Mouse (Mus musculus) ovary, postnatal 10 days (tissue): Measurements from ENCODE around the gene Gm17545.
"Not testable (repeated sequence)": the region's sequence is repeated elsewhere in the genome, so short reads cannot be mapped to it uniquely, and the experiment has no call there.

Source experiments
- DNase-seq: peaks from one replicate; pipeline ENCODE4 v3.0.0; 2022; ENCODE audit warnings: low spot score

The Gm17545 gene

DNA sequence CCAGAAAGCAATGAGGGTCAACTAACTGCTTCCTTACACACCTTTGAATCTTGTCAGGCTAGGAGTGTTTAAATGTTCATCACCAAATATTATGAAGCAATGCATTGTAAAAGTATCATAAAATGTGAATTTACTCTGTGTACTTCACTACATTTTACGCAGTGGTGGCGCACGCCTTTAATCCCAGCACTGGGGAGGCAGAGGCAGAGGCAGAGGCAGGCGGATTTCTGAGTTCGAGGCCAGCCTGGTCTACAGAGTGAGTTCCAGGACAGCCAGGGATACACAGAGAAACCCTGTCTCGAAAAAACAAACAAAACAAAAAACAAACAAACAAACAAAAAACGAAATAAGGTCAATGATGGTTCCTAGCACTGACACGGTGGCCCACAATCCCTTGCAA lies at the start of gene Gm17545:
TSS of gene Gm17545 (plus strand) at position 301 of the 400 bp plus-strand sequence.
- not testable (repeated sequence) for DNase-seq

- no peak for DNase-seq
Measured at GRCm38 (mm10) chr9:22405414-22405813, 48.7 kb upstream of the Gm17545 start.

- DNase-seq, result not testable (repeated sequence)
Measured at GRCm38 (mm10) chr9:22407633-22408032, 46.5 kb upstream of the Gm17545 start.

GRCm38 (mm10) chr9:22408344-22408743 lies 45.7 kb upstream of the Gm17545 start:
- DNase-seq, result not testable (repeated sequence)

DNA sequence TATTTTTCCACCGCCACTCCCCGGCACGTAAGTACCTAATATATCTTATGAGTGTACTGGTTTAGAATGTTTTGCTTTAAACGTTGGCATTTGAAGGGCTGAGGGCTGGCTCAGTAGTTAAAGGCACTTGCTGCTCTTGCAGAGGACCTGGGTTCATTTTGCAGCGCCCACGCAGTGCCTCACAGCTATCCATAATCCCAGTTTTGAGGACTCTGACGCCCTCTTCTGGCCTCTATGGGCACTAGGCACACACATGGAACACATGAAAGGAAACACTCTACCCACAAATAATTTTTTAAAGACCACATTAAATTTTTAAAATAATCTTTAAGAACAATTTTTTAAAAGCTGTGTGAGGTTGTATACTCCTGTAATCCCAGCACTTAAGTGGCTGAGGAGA lies 44.6 kb upstream of the Gm17545 start:
- DNase-seq, result no peak

DNA sequence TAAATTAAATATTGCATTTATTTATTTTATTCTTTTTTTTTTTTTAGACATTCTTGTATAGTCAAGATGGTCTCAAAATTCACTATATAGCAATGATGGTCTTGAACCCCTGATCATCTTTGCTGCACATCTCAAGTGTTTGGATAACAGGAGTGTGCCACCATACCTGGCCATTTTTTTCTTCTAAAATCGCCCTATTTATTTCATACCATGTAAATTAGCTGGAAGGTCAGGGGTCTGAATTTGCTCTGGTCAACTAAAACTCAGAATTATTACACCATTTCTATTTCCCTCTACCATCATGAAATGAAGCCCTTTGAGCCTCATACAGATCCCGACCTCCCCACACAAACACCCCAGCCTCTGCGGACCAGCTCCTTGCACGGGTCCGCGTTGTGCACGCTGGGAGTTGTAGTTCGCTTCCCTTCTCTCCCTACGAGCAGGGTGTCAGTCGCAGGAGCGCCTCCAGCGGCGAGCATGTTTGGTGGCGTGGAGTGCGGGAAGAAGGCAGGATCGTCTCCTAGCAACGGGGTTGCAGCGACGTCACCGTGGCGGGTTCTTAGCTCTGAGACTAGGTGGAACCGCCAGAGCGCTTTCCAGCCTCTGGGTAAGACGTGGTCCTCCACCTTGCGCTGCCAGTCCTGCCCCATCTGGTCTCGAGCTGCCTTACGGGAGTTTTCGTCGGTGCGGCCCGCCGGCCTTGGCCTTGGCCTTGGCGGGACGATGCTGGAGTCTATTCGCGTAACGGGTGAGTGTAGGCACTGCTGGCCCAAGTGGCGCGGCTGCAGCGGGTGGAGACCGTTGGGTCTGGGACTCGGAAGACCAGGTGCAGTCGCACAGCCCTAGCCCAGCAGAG lies 42.9 kb upstream of the Gm17545 start, which contains the start of gene 9530077C05Rik:
TSS of gene 9530077C05Rik (plus strand) at position 512 of the 856 bp plus-strand sequence.
- peak; percentile 81 for DNase-seq

DNA sequence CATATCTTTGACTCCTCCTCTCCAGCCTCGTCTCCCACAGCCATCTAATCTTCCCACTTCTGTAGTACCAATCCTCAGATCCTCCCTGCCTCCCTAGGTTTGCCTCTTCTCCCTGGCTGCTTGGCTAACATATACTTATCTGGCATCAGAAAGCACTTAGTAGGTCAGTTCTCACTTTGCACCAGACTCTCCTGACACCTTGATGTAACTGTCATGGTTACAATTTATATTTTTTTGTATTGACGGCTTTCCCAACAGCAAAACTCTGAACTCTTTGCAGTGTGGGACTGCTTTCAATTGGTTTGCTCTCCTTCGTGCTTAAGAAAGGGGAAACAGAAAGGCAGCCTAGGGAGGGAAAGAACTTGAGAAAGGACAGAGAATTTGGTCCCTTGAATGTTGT lies 37.9 kb upstream of the Gm17545 start:
- DNase-seq, result no peak

DNA sequence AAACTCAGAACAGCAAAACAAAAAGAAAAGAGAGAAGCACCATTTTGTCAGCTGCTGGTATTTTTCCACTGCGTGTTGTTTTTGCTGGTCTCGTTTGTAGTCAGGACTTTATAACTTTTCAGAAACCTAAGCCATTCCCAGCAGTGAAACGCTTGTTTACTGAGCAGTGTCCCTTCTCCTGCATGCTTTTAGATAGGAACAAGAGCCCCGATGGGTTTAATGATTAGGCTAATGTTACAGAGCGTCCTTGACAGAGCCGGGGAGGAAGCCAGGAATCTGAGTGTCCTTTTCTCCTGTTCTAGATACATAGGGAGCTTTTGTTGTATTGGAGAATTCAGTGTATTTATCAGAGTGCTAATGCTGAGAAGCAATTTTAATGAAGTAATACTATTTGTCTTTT lies 36.5 kb upstream of the Gm17545 start:
- DNase-seq, result no peak

GRCm38 (mm10) chr9:22419877-22420276 lies 34.2 kb upstream of the Gm17545 start:
- no peak for DNase-seq

GRCm38 (mm10) chr9:22420491-22420890 lies 33.6 kb upstream of the Gm17545 start:
- no peak for DNase-seq

- no peak for DNase-seq
Measured at GRCm38 (mm10) chr9:22422559-22422958, 31.5 kb upstream of the Gm17545 start.

GRCm38 (mm10) chr9:22423507-22423906 lies 30.6 kb upstream of the Gm17545 start:
- no peak for DNase-seq

DNA sequence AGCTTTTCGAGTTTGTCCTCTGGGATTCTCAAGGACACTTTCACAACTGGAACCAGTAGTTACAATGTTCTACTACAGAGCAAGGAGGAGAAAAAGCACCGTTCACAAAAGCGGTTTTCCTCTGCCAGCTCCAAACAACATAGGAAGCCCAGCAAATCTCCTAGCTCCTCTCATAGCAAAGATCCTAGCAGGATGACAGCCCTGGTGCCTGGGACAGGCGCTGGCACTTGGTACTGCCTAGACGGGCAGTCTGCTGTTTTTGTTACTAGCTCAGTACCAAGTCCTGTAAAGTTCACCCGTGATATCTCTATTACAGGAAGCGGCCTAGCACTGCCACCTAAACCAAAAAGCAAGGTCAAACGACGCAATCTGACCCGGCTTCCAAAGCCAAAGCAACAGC lies 29.9 kb upstream of the Gm17545 start:
- no peak for DNase-seq

DNA sequence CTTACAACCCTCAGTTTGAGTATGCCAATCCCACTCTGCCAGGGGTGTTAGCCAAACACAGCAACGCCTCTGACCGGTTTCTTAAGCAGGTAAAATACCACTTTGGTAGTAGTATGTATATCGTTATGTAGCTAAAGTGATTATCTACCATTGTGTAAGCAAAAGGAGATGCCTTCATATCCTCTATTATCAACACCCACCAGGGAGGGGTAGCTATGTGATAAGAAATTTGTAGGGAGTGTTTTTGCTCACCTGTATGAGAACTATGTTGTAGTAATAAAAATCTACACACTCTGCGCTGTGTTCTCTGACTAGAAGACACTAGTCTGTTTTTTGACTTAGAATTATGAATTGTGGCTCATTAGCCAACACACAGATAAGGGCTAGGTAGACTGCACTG lies 29.4 kb upstream of the Gm17545 start:
- DNase-seq, result no peak

DNA sequence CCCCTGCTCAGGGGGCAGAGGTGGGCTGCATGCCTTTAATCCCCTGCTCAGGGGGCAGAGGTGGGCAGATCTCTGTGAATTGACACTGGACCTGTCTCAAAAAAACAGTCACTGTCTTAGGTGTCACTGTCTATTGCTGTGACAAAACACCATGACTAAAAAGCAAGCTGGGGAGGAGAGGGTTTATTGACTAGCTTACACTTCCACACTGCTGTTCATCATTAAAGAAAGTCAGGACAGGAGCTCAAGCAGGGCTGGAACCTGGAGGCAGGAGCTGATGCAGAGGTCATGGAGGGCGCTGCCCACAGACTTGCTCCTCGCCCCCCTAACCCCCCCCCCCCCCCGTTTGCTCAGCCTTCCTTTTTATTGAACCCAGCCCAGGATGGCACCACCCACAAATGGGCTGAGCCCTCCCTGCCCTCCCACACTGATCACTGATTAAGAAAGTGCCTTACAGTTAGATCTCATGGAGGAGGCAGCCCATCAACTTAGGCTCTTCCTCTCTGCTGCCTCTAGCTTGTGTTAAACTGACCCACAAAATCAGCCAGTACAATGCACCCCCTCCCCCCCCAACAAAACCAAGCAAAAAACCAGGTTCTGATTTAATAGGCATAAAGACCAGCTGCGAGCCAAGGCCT lies 25.9 kb upstream of the Gm17545 start:
- no peak for DNase-seq

- DNase-seq, result no peak
Measured at GRCm38 (mm10) chr9:22428666-22429410, 25.3 kb upstream of the Gm17545 start.

DNA sequence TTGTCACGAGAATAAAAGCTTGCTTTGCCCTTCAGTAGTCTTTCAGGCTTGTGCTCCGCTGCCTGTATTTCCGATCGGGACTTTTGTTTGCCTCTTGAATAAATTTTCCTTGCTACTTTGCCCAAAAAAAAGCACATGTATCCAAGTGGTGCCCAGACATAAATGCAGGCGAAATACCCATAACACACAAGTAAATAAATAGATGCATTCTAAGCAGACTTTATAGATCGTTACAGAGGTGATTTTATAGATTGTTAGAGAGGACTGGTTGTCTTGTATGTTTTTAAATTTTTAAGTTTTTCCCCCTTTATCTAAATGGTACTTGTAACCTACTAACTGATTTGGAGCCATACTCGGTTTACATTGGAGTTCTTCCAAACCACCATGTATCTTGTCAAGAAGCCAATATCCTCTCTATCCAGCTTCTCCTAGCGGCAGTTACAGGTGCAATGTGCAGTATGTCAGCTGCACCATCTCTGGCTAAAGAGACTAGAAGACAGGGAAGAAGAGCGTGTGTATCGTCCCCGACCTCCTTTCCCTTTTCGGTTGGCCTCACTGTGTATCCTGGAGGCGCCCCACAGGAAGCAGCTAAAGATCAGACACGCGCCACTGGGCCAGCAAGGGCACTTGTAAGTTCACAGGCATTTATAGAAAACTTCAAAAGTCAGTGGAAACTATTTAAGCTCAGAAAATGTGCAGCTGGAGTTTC lies 24.4 kb upstream of the Gm17545 start:
- no peak for DNase-seq

DNA sequence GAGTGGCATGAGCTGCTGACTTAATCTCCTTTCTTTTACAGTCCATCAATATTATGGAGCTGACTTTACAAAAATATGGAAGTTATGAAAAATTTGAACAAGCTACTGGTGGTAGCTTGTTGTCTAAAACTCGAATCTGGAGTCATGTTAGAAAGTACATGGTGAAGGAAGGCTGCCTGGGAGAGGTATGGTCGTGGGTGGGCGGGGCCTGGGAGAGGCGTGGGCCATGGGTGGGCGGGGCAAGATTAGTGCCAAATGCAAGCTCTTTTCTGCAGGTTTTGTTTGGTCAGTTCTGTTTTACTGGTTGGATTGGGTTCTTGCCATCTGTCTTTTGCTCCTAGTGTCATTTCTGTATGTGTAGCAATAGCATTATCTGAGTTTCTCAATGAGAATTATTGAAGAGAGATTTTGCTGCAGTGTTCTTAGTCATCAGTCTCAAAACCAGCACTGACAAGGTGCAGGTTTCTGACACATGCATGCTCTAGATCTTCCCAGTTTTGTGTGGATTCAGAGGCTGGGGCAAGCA lies 23.7 kb upstream of the Gm17545 start:
- DNase-seq, result no peak

GRCm38 (mm10) chr9:22433221-22433620 lies 20.9 kb upstream of the Gm17545 start:
- no peak for DNase-seq

DNA sequence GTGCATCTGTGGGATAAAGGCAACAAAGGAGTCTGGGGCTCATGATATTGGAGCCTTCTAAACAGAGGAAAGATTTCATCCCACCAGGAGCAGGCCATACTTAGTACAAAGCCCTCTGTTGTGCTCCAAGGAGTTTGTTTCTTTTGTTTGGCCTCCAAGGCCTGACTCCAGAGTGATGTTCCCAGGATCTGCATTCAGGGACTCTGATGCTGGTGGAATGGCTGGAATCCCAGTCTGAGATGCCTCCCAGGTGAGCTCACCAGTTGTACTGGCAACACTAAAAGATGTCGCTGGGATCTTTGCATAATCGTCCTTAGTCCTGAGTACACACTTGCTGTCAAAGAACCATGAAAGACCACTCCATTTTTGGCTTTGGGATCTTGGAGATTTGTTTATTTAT lies 20.0 kb upstream of the Gm17545 start:
- no peak for DNase-seq

DNA sequence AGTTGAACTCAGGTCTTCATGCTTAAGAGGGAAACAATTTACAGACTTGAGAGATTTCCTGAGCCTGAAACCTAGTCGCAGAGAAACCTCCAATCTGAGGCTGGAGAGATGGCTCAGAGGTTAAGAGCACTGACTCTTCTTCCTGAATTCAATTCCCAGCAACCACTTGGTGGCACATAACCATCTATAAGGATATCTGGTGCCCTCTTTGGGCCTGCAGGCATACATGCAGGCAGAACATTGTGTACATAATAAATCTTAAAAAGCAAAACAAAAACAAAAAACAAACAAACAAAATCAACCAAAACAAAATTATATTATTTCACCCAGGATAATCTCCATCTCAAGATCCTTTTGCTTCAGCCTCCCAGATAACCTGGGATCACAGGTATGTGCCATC lies 15.3 kb upstream of the Gm17545 start:
- no peak for DNase-seq

DNA sequence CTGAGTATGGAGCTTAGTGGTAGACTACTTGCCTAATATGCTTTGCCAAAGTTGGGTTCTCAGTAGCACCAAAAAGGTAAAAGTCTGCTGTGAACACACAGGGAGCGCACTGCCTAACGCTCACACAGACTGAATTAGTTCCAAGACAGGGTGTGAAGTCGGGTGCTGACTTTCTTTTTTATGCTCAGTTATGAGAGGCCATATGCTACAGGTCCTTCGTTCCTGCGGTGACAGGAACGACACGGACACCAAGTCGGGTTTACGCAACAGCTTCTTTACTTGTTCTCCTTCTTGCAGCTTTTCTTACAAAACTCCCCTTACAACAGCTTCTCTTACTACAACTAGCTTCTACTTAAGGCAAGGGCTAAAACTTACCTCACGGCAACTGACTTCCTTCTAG lies 10.9 kb upstream of the Gm17545 start:
- DNase-seq, result no peak
